Mouse (Mus musculus) midbrain, embryonic 16.5 days (tissue): ENCODE measurements around the gene Acoxl. TPM values are rescaled to one million over a fixed set of nuclear protein-coding genes. Genes with fewer than 3 reads are reported as not detected.

Source experiments
- ATAC-seq: fragments of 200-750 bp; cut with Nextera tagmentation; 2 replicates; pipeline ENCODE4 v1.8.0; 2017; ENCODE audit warnings: moderate TSS enrichment
- H3K27ac ChIP-seq: fragments of 300-500 bp; sonication (generic); 2 replicates; pipeline ENCODE4 v1.5.1; 2014; ENCODE audit warnings: mild to moderate bottlenecking, low read length, mixed read lengths
- H3K27me3 ChIP-seq: fragments of 300-500 bp; sonication (generic); 2 replicates; pipeline ENCODE4 v1.6.1; 2014; ENCODE audit warnings: low read depth, low read length, mixed read lengths; ENCODE audit not compliant: control insufficient read depth, insufficient read depth
- H3K36me3 ChIP-seq: fragments of 300-500 bp; sonication (generic); 2 replicates; pipeline ENCODE4 v1.6.1; 2014; ENCODE audit warnings: mild to moderate bottlenecking, low read length, moderate library complexity, mixed read lengths; ENCODE audit not compliant: control insufficient read depth, insufficient read depth
- H3K4me1 ChIP-seq: fragments of 300-500 bp; sonication (generic); 2 replicates; pipeline ENCODE4 v1.6.1; 2014; ENCODE audit warnings: mild to moderate bottlenecking, low read length, mixed read lengths; ENCODE audit not compliant: control insufficient read depth, insufficient read depth
- H3K4me2 ChIP-seq: fragments of 300-500 bp; sonication (generic); 2 replicates; pipeline ENCODE4 v1.6.1; 2014; ENCODE audit warnings: mild to moderate bottlenecking, low read length, mixed read lengths
- H3K4me3 ChIP-seq: fragments of 300-500 bp; sonication (generic); 2 replicates; pipeline ENCODE4 v1.5.1; 2014; ENCODE audit warnings: low read depth, mild to moderate bottlenecking, low read length, moderate library complexity, mixed read lengths
- H3K9ac ChIP-seq: fragments of 300-500 bp; sonication (generic); 2 replicates; pipeline ENCODE4 v1.6.1; 2014; ENCODE audit warnings: low read depth, low read length, mixed read lengths
- H3K9me3 ChIP-seq: fragments of 300-500 bp; sonication (generic); replicated peaks from 2 replicates; pipeline ENCODE4 v1.6.1; 2014; ENCODE audit warnings: mild to moderate bottlenecking, low read length, mixed read lengths; ENCODE audit not compliant: control insufficient read depth, poor library complexity, severe bottlenecking
- WGBS: fragments of 180-500 bp; shearing (Covaris S2); extraction: QIAGEN DNeasy Blood & Tissue Kit; methylation state at CpG from one replicate; pipeline ENCODE4 v1.1.7; 2014; 5-methylcytosine and 5-hydroxymethylcytosine counted together
- polyA plus RNA-seq: library from polyadenylated mRNA; unstranded; fragments of >200 nt; fragmentation: Nextera tagmentation; extraction: Ambion mirVana; gene quantifications from 2 replicates; pipeline ENCODE4 v1.2.1, GENCODE M21; 2015

Acoxl gene
- polyA plus RNA-seq, 1 experiment from 2014 or later, result not detected

- no peak overlapping the region for H3K4me3 ChIP-seq
- no peak overlapping the region for H3K27ac ChIP-seq
- no peaks in the 10 kb centered on the region for H3K9me3 ChIP-seq
- H3K27me3 ChIP-seq, result no peaks in the 10 kb centered on the region
- 84% methylated on average over 16 of the region's 16 CpGs for WGBS
- no peaks in the 10 kb centered on the region for H3K36me3 ChIP-seq
- peaks cover 10% of the 10 kb centered on the region for H3K4me1 ChIP-seq
- ATAC-seq, result no peak
- H3K9ac ChIP-seq, result no peak overlapping the region
- H3K4me2 ChIP-seq, result no peak overlapping the region
Observed at GRCm38 (mm10) chr2:128152845-128153550, 314.3 kb downstream of the Acoxl start.

GRCm38 (mm10) chr2:128153551-128153910 is 314.9 kb downstream of the Acoxl start:
- Histone ChIP-seq H3K9ac (no peak overlapping the region; the same call in 1 of the 2 replicates), H3K27me3 (no peaks in the 10 kb centered on the region), H3K9me3 (no peaks in the 10 kb centered on the region), H3K4me3 (no peak overlapping the region), H3K36me3 (no peaks in the 10 kb centered on the region), H3K4me1 (peaks cover 10% of the 10 kb centered on the region), H3K27ac (no peak overlapping the region), H3K4me2 (no peak overlapping the region)
- no peak for ATAC-seq
- WGBS, result 32% methylated on average over 11 of the region's 11 CpGs

- H3K27ac ChIP-seq, result no peak overlapping the region
- no peak overlapping the region for H3K4me3 ChIP-seq
- no peaks in the 10 kb centered on the region for H3K27me3 ChIP-seq
- H3K9me3 ChIP-seq, result no peaks in the 10 kb centered on the region
- no peak overlapping the region for H3K4me2 ChIP-seq
- H3K9ac ChIP-seq, result no peak overlapping the region
- peaks cover 10% of the 10 kb centered on the region for H3K4me1 ChIP-seq
- H3K36me3 ChIP-seq, result no peaks in the 10 kb centered on the region
- 91% methylated on average over 13 of the region's 13 CpGs for WGBS
- no peak for ATAC-seq
Observed at GRCm38 (mm10) chr2:128155412-128156066, 316.9 kb downstream of the Acoxl start.

GRCm38 (mm10) chr2:128156067-128156462 is 317.4 kb downstream of the Acoxl start:
- ATAC-seq, result peak; percentile 19; the same call in 1 of the 2 replicates

GRCm38 (mm10) chr2:128156557-128157412 is 318.1 kb downstream of the Acoxl start:
- no peaks in the 10 kb centered on the region for H3K9me3 ChIP-seq
- no peak overlapping the region for H3K9ac ChIP-seq
- H3K4me3 ChIP-seq, result no peak overlapping the region
- no peaks in the 10 kb centered on the region for H3K36me3 ChIP-seq
- H3K27me3 ChIP-seq, result no peaks in the 10 kb centered on the region
- WGBS, result 83% methylated on average over 12 of the region's 12 CpGs
- H3K4me1 ChIP-seq, result peaks cover 10% of the 10 kb centered on the region
- H3K4me2 ChIP-seq, result no peak overlapping the region
- no peak overlapping the region for H3K27ac ChIP-seq
- no peak for ATAC-seq

More at GRCm38 (mm10) chr2:128156067-128156462, 317.4 kb downstream of the Acoxl start:
- no peak overlapping the region for H3K4me2 ChIP-seq
- H3K36me3 ChIP-seq, result no peaks in the 10 kb centered on the region
- no peaks in the 10 kb centered on the region for H3K27me3 ChIP-seq
- H3K4me3 ChIP-seq, result no peak overlapping the region
- no peak overlapping the region for H3K9ac ChIP-seq
- WGBS, result 76% methylated on average over 5 of the region's 5 CpGs
- peaks cover 10% of the 10 kb centered on the region for H3K4me1 ChIP-seq
- H3K27ac ChIP-seq, result no peak overlapping the region
- no peaks in the 10 kb centered on the region for H3K9me3 ChIP-seq

GRCm38 (mm10) chr2:128158734-128159410 is 320.2 kb downstream of the Acoxl start:
- H3K27me3 ChIP-seq, result no peaks in the 10 kb centered on the region
- no peak overlapping the region for H3K9ac ChIP-seq
- no peak overlapping the region for H3K27ac ChIP-seq
- 66% methylated on average over 17 of the region's 17 CpGs for WGBS
- H3K4me1 ChIP-seq, result peaks cover 7% of the 10 kb centered on the region
- H3K9me3 ChIP-seq, result no peaks in the 10 kb centered on the region
- ATAC-seq, result no peak
- H3K4me2 ChIP-seq, result no peak overlapping the region
- no peaks in the 10 kb centered on the region for H3K36me3 ChIP-seq
- no peak overlapping the region for H3K4me3 ChIP-seq

- Histone ChIP-seq H3K27me3 (no peaks in the 10 kb centered on the region), H3K4me3 (no peak overlapping the region), H3K4me1 (peaks cover 7% of the 10 kb centered on the region), H3K4me2 (no peak overlapping the region), H3K9ac (no peak overlapping the region), H3K27ac (no peak overlapping the region), H3K36me3 (no peaks in the 10 kb centered on the region), H3K9me3 (no peaks in the 10 kb centered on the region)
- WGBS, result 78% methylated on average over 7 of the region's 7 CpGs
- no peak for ATAC-seq
Observed at GRCm38 (mm10) chr2:128159619-128160125, 321.0 kb downstream of the Acoxl start.

GRCm38 (mm10) chr2:128163177-128163576 is 324.5 kb downstream of the Acoxl start:
- H3K4me3 ChIP-seq, result no peak overlapping the region
- 83% methylated on average over 8 of the region's 8 CpGs for WGBS
- H3K27me3 ChIP-seq, result no peaks in the 10 kb centered on the region
- H3K9me3 ChIP-seq, result no peaks in the 10 kb centered on the region
- no peak overlapping the region for H3K9ac ChIP-seq
- no peak overlapping the region for H3K27ac ChIP-seq
- no peak overlapping the region for H3K4me2 ChIP-seq
- no peaks in the 10 kb centered on the region for H3K4me1 ChIP-seq
- H3K36me3 ChIP-seq, result no peaks in the 10 kb centered on the region
- no peak for ATAC-seq
